Mouse (Mus musculus): ENCODE data around the gene Sorbs2.
A peak's percentile ranks its signal among the peaks of the same experiment; 100 is the strongest.

Gene Sorbs2

GRCm38 (mm10) chr8:45857734-45858133 is 350.1 kb downstream of the Sorbs2 start:
- peak; percentile 31 for DNase-seq

- peak; percentile 33 for DNase-seq
Measured at GRCm38 (mm10) chr8:45858391-45858790, 350.8 kb downstream of the Sorbs2 start.

- DNase-seq: peak; percentile 9
Measured at GRCm38 (mm10) chr8:45871587-45871986, 364.0 kb downstream of the Sorbs2 start.

GRCm38 (mm10) chr8:45872077-45872476 is 364.5 kb downstream of the Sorbs2 start:
- DNase-seq: peak; percentile 31

GRCm38 (mm10) chr8:45874945-45875626 is 367.5 kb downstream of the Sorbs2 start:
- DNase-seq: peak; percentile 96

GRCm38 (mm10) chr8:45876397-45876796 is 368.8 kb downstream of the Sorbs2 start:
- no peak for DNase-seq

All from lung, postnatal 10 days (tissue).